ENCODE assay signal across 26 mouse cellular contexts in the genomic region with DNA sequence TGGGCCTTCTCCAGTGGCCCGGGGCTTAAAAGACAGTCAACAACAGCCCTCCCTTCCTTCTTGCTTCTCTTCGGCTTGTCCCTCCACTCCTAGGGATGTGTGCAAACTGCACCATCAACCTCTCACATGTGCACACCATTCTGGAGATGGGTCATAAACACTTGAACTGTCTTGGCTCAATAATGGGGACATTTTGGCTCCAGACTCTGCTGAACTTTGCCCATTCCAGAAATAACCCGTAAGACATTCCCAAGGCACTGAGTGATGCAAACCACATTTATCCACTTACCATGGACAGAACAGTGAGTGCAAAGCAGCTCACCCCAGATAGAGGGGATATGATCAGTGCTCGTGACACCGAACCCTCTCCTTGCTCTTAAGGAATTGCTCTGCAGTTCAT. TPM values are rescaled to one million over a fixed set of nuclear protein-coding genes. Genes with fewer than 3 reads are reported as not detected.
DNase-seq lines count a peak whose midpoint lies in the region; ATAC-seq lines count a peak whose summit lies in the region.
"Had no signal": no experiment of that assay in that cellular context is flagged by ENCODE, and none has a peak within 500 bp of the region (broad histone marks: within the 10 kb centered on the region; RNA-seq: fewer than 3 reads in every experiment).

No protein-coding gene starts in this region.

- 0 out of 2 replicates have a peak, but pooled peaks have one; percentile 35 for ATAC-seq in lung, embryonic 15.5 days (ENCODE audit: borderline replicate concordance, extremely low read depth, low FRiP score, low TSS enrichment)
- no peak for ATAC-seq in granulocyte monocyte progenitor cell, adult 5-6 weeks (replicated peaks; ENCODE audit: poor library complexity, severe bottlenecking)
- ATAC-seq: forebrain, embryonic 14.5 days had no signal

- WGBS in lung, embryonic 15.5 days = 68% methylated on average over 5 of the region's 5 CpGs

- no peak overlapping the region for H3K4me3 ChIP-seq in lung, embryonic 15.5 days
- H3K4me3 ChIP-seq: embryonic facial prominence, embryonic 15.5 days; hindbrain, embryonic 13.5 days; limb, embryonic 12.5 days; liver, embryonic 13.5 days had no signal

- H3K9me3 ChIP-seq in lung, embryonic 15.5 days = no peaks in the 10 kb centered on the region
- H3K9me3 ChIP-seq: embryonic facial prominence, embryonic 15.5 days; G1E; hindbrain, embryonic 13.5 days; liver, embryonic 13.5 days had no signal

- no peak overlapping the region for H3K9ac ChIP-seq in lung, embryonic 15.5 days
- H3K9ac ChIP-seq: embryonic facial prominence, embryonic 15.5 days; hindbrain, embryonic 13.5 days; limb, embryonic 12.5 days; liver, embryonic 13.5 days had no signal

- no peak overlapping the region for H3K4me2 ChIP-seq in lung, embryonic 15.5 days
- H3K4me2 ChIP-seq: embryonic facial prominence, embryonic 15.5 days; hindbrain, embryonic 13.5 days; limb, embryonic 12.5 days; liver, embryonic 13.5 days; midbrain, embryonic 11.5 days had no signal

- DNase-seq in gastrocnemius, postnatal 25 days = peak; percentile 15
- no peak for DNase-seq in gastrocnemius, postnatal 10 days
- DNase-seq in NIH3T3 (ENCODE audit: low read depth) = peak; percentile 80
- DNase-seq in lung, postnatal 36 days = peak; percentile 71
- DNase-seq in layer of hippocampus, adult 9-11 months = no peak
- DNase-seq: adrenal gland, adult 8-10 months; B cell, adult 2 months; cerebellum, adult 8-10 months; cerebellum, postnatal 36 days; gastrocnemius, postnatal 14 days; kidney, adult 11 months; liver, embryonic 13.5 days had no signal

- no peak overlapping the region for H3K27ac ChIP-seq in lung, embryonic 15.5 days
- H3K27ac ChIP-seq: embryonic facial prominence, embryonic 15.5 days; hindbrain, embryonic 13.5 days; limb, embryonic 12.5 days; liver, embryonic 13.5 days had no signal

- no peaks in the 10 kb centered on the region for H3K27me3 ChIP-seq in lung, embryonic 15.5 days
- H3K27me3 ChIP-seq: CH12.LX; embryonic facial prominence, embryonic 15.5 days; hindbrain, embryonic 13.5 days; limb, embryonic 12.5 days; liver, embryonic 13.5 days had no signal

- H3K36me3 ChIP-seq in lung, embryonic 15.5 days = no peaks in the 10 kb centered on the region
- H3K36me3 ChIP-seq: embryonic facial prominence, embryonic 15.5 days; G1E; hindbrain, embryonic 13.5 days; limb, embryonic 12.5 days; liver, embryonic 13.5 days had no signal

- 0 out of 2 replicates have a peak, but pooled peaks cover 6% of the 10 kb centered on the region for H3K4me1 ChIP-seq in lung, embryonic 15.5 days
- H3K4me1 ChIP-seq: embryonic facial prominence, embryonic 15.5 days; hindbrain, embryonic 13.5 days; liver, embryonic 13.5 days had no signal

RNA-seq across cellular contexts. Expression of a gene that starts 26.0 kb away (rescaled TPM):
- not detected for total RNA-seq in gastrocnemius, postnatal 25 days (2021)
- not detected for total RNA-seq in gastrocnemius, postnatal 10 days (2021)
- polyA plus RNA-seq in lung, embryonic 15.5 days (2015; fragmentation: Nextera tagmentation; extraction: Ambion mirVana) = 29.5 and 30.4 TPM in 2 replicates
- not detected in 2 replicates for total RNA-seq in granulocyte monocyte progenitor cell, adult 5-6 weeks (2014; fragmentation: Nextera tagmentation)
- not detected in 2 replicates for total RNA-seq in granulocyte monocyte progenitor cell, adult 5-6 weeks (2017)
- total RNA-seq: adrenal gland, adult 8-10 months; CH12.LX had no signal
- polyA plus RNA-seq: G1E; liver, embryonic 13.5 days; thymus, postnatal 0 days had no signal

RNA-seq across cellular contexts. Expression of a gene that starts 40.4 kb away (rescaled TPM):
- not detected for total RNA-seq in gastrocnemius, postnatal 25 days (2021)
- total RNA-seq in gastrocnemius, postnatal 10 days (2021) = not detected
- not detected in 2 replicates for polyA plus RNA-seq in lung, embryonic 15.5 days (2015; fragmentation: Nextera tagmentation; extraction: Ambion mirVana)
- total RNA-seq in granulocyte monocyte progenitor cell, adult 5-6 weeks (2014; fragmentation: Nextera tagmentation) = not detected in 2 replicates
- 0.39 TPM in 1 of 2 replicates, not detected in the other for total RNA-seq in granulocyte monocyte progenitor cell, adult 5-6 weeks (2017)
- total RNA-seq: adrenal gland, adult 8-10 months; CH12.LX; G1E; gastrocnemius, postnatal 14 days had no signal
- polyA plus RNA-seq: embryonic facial prominence, embryonic 15.5 days; forebrain, embryonic 14.5 days; G1E; heart, embryonic 14.5 days; hindbrain, embryonic 13.5 days; kidney, embryonic 16.5 days; liver, embryonic 13.5 days; midbrain, embryonic 11.5 days; midbrain, postnatal 0 days; neural tube, embryonic 14.5 days; thymus, postnatal 0 days had no signal

RNA-seq across cellular contexts. Expression of a gene that starts 43.6 kb away (rescaled TPM):
- not detected for total RNA-seq in gastrocnemius, postnatal 25 days (2021)
- total RNA-seq in gastrocnemius, postnatal 10 days (2021) = not detected
- 1.1 TPM in 2 replicates for polyA plus RNA-seq in lung, embryonic 15.5 days (2015; fragmentation: Nextera tagmentation; extraction: Ambion mirVana)
- total RNA-seq in granulocyte monocyte progenitor cell, adult 5-6 weeks (2014; fragmentation: Nextera tagmentation) = not detected in 2 replicates
- total RNA-seq in granulocyte monocyte progenitor cell, adult 5-6 weeks (2017) = not detected in 2 replicates
- total RNA-seq: CH12.LX; gastrocnemius, postnatal 14 days had no signal
- polyA plus RNA-seq: G1E had no signal

Comparison
In these comparisons a context has a peak if more than half of its experiments do, and no peak if none do; other contexts are left out.
1. DNase-seq: peak in gastrocnemius, postnatal 25 days (single experiment), NIH3T3 (single experiment) and lung, postnatal 36 days (single experiment); none in gastrocnemius, postnatal 10 days (single experiment) and layer of hippocampus, adult 9-11 months (single experiment).